Mouse (Mus musculus): ENCODE measurements around the gene C130032M10Rik.

GRCm38 (mm10) chr9:114548496-114548895 is 33.0 kb downstream of the C130032M10Rik start:
- TF ChIP-seq CTCF (IDR thresholded peaks at IDR 0.05; ENCODE audit: borderline replicate concordance, extremely low read depth, insufficient read depth, insufficient read length) = no peak
- TF ChIP-seq POLR2A (IDR thresholded peaks at IDR 0.05; ENCODE audit: borderline replicate concordance, extremely low read depth, insufficient read depth, insufficient read length, poor library complexity, severe bottlenecking) = no peak

Data from brain, embryonic 14.5 days (tissue).